Mouse (Mus musculus) brown adipose tissue, adult 24 weeks (tissue): ENCODE measurements around the gene P2rx4. TPM values are rescaled to one million over a fixed set of nuclear protein-coding genes. Genes with fewer than 3 reads are reported as not detected.

Experiments used
- polyA plus RNA-seq: library from polyadenylated mRNA; stranded (reverse); fragments of >200 nt; gene quantifications from 2 replicates; pipeline ENCODE4 v1.2.4, GENCODE M21; 2012; ENCODE audit not compliant: missing spikeins, insufficient read depth, insufficient read length

The P2rx4 gene
- polyA plus RNA-seq, 1 experiment = 29.2 TPM

Other genes starting within 250 kb of the P2rx4 start
- 77.3 and 79.4 TPM in 2 replicates for gene Atp2a2, start 205.3 kb upstream of the P2rx4 start, polyA plus RNA-seq
- gene Ift81, start 93.0 kb upstream of the P2rx4 start, polyA plus RNA-seq = 23.3 and 26.5 TPM in 2 replicates
- 1.5 and 1.6 TPM in 2 replicates for gene P2rx7, start 63.6 kb upstream of the P2rx4 start, polyA plus RNA-seq
- 9.4 and 10.4 TPM in 2 replicates for gene Camkk2, start 71.9 kb downstream of the P2rx4 start, polyA plus RNA-seq
- 112 and 138 TPM in 2 replicates for gene Anapc5, start 113.8 kb downstream of the P2rx4 start, polyA plus RNA-seq
- 8.8 and 12.4 TPM in 2 replicates for gene Rnf34, start 142.5 kb downstream of the P2rx4 start, polyA plus RNA-seq